Mouse (Mus musculus) adrenal gland, postnatal 10 days (tissue): ENCODE measurements around the gene C1rl. TPM values are rescaled to one million over a fixed set of nuclear protein-coding genes. Genes with fewer than 3 reads are reported as not detected.

Experiments used
- DNase-seq: peaks from one replicate; pipeline ENCODE4 v3.0.0; 2021; ENCODE audit warnings: mixed read lengths
- long read RNA-seq, 2 experiments: library from polyadenylated mRNA; stranded (forward); transcript quantifications; one replicate each; pipeline ENCODE4 v2.0.0; 2021
- total RNA-seq, 2 experiments: library from RNA; stranded (reverse); gene quantifications; 2 replicates each; pipeline ENCODE4 v1.2.3; 2021

The C1rl gene
- 10 to 100 TPM; 16.0 to 21.7 TPM for total RNA-seq
- long read RNA-seq, experiment 1, transcript C1rl-201 (6 exons, 3,010 nt): major isoform, 31 of 57 reads
- long read RNA-seq, experiment 1, partial matches to known transcripts: 24 of 57 reads
- long read RNA-seq, experiment 1, other reads (novel, unspliced or antisense): 2 of 57 reads
- long read RNA-seq, experiment 2, transcript C1rl-201 (6 exons, 3,010 nt): major isoform, 10 of 19 reads
- long read RNA-seq, experiment 2, partial matches to known transcripts: 5 of 19 reads
- long read RNA-seq, experiment 2, other reads (novel, unspliced or antisense): 4 of 19 reads

GRCm38 (mm10) chr6:124492842-124493561 lies at the start of gene C1rl:
Gene C1rl, plus strand, starts transcription at chr6:124493113.
- DNase-seq: peak; percentile 89

GRCm38 (mm10) chr6:124443338-124443737 lies 49.6 kb upstream of the C1rl start:
- DNase-seq: no peak

GRCm38 (mm10) chr6:124446024-124446423 lies 46.9 kb upstream of the C1rl start:
- DNase-seq: no peak

- no peak for DNase-seq
Measured at GRCm38 (mm10) chr6:124446459-124446858, 46.5 kb upstream of the C1rl start.

- DNase-seq: no peak
Measured at GRCm38 (mm10) chr6:124447356-124447755, 45.6 kb upstream of the C1rl start.

GRCm38 (mm10) chr6:124448186-124448852 lies 44.6 kb upstream of the C1rl start:
- DNase-seq: no peak

GRCm38 (mm10) chr6:124448959-124449667 lies 43.8 kb upstream of the C1rl start:
- DNase-seq: no peak

- DNase-seq: no peak
Measured at GRCm38 (mm10) chr6:124449668-124450383, 43.1 kb upstream of the C1rl start.

- DNase-seq: no peak
Measured at GRCm38 (mm10) chr6:124451995-124452394, 40.9 kb upstream of the C1rl start.

GRCm38 (mm10) chr6:124453756-124454155 lies 39.2 kb upstream of the C1rl start:
- DNase-seq: peak; percentile 50

GRCm38 (mm10) chr6:124456243-124456642 lies 36.7 kb upstream of the C1rl start:
- no peak for DNase-seq

- no peak for DNase-seq
Measured at GRCm38 (mm10) chr6:124457827-124458226, 35.1 kb upstream of the C1rl start.

- DNase-seq: no peak
Measured at GRCm38 (mm10) chr6:124458505-124458904, 34.4 kb upstream of the C1rl start.

GRCm38 (mm10) chr6:124459388-124459787 lies 33.5 kb upstream of the C1rl start:
- no peak for DNase-seq

- no peak for DNase-seq
Measured at GRCm38 (mm10) chr6:124463881-124464291, 29.0 kb upstream of the C1rl start.

GRCm38 (mm10) chr6:124464305-124465271 lies 28.3 kb upstream of the C1rl start, which contains the start of gene Clstn3:
Gene Clstn3, minus strand, starts transcription at chr6:124464794.
- DNase-seq: peak; percentile 87

- DNase-seq: no peak
Measured at GRCm38 (mm10) chr6:124465299-124465698, 27.6 kb upstream of the C1rl start.

GRCm38 (mm10) chr6:124465729-124466128 lies 27.2 kb upstream of the C1rl start:
- DNase-seq: no peak

GRCm38 (mm10) chr6:124471121-124471520 lies 21.8 kb upstream of the C1rl start:
- DNase-seq: no peak
